In the genomic region with DNA sequence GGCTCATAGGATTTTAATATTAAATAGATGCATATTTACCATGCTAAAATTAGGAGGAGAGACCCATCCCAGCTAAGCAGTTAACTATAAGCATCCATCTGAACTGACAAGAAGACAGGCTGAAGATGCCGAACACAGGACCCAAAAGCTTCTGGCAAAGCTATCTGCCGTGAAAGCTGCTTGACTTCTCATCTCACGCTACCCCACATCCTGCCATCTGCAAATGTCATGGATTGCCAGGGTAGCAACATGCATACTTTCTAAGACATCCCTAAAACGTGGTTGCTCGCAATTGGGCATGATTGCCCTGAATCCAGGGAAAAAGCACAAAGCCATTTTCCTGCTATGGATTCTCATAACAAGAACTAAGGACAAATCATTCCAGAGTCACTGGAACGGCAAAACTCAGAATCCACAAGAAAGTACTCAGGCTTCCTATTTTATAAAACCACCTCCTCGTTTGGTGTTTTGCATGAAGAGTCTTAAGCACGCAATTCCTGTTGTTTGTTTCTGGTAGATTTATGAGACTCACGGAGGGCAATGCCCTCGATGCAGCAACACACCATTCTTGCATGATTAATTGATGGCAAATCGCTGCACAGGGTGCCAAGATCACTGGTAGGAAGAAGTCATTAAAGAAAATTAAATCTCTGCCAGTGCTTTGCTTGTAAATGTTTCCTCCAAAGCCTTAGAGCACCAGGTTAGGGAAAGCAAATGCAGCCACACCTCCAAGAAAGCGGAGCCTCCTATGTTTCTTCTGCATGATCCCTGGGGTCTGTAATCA, we compare ENCODE assay signal across 13 mouse cellular contexts.
DNase-seq lines count a peak whose midpoint lies in the region; ATAC-seq and TF ChIP-seq lines count a peak whose summit lies in the region.
"Had no signal": no experiment of that assay in that cellular context is flagged by ENCODE, and none has a peak within 500 bp of the region (broad histone marks: within the 10 kb centered on the region; RNA-seq: fewer than 3 reads in every experiment).

No protein-coding gene starts in this region.

- H3K27ac ChIP-seq in embryonic facial prominence, embryonic 15.5 days (replicated peaks): peak overlapping the region; percentile 28; the same call in 1 of the 2 replicates

- DNase-seq in frontal cortex, postnatal 36 days (ENCODE audit: low spot score in 2 of 2): peak; percentile 37 to 50
- no peak for DNase-seq in frontal cortex, postnatal 14 days (ENCODE audit: low spot score in 2 of 2)
- peak; percentile 37 for DNase-seq in layer of hippocampus, adult 9-11 months
- no peak for DNase-seq in layer of hippocampus, postnatal 10 days (ENCODE audit: low spot score in 2 of 2)
- DNase-seq in brain, embryonic 14.5 days (ENCODE audit: low read depth): peak; percentile 81
- DNase-seq: adrenal gland, postnatal 10 days; lung, embryonic 14.5 days; right cerebral cortex, postnatal 4 days had no signal

- TF ChIP-seq CTCF in brain, embryonic 14.5 days (IDR thresholded peaks at IDR 0.05; ENCODE audit: borderline replicate concordance, extremely low read depth, insufficient read depth, insufficient read length): no peak

- no peak overlapping the region for H3K9ac ChIP-seq in embryonic facial prominence, embryonic 15.5 days
- H3K9ac ChIP-seq: lung, embryonic 14.5 days had no signal

- WGBS in embryonic facial prominence, embryonic 15.5 days: 63% methylated on average over 12 of the region's 12 CpGs

- no peak overlapping the region for H3K4me2 ChIP-seq in embryonic facial prominence, embryonic 15.5 days (replicated peaks)
- H3K4me2 ChIP-seq: heart, embryonic 11.5 days; lung, embryonic 14.5 days had no signal

- no peaks in the 10 kb centered on the region for H3K9me3 ChIP-seq in embryonic facial prominence, embryonic 15.5 days (replicated peaks)

- no peak for ATAC-seq in embryonic facial prominence, embryonic 15.5 days (ENCODE audit: insufficient number of reproducible peaks, low FRiP score, low TSS enrichment, low read depth)
- no peak for ATAC-seq in megakaryocyte, adult 5-6 weeks (ENCODE audit: poor library complexity, severe bottlenecking)
- ATAC-seq in monocyte, adult 5-6 weeks (replicated peaks; ENCODE audit: insufficient number of reproducible peaks, low FRiP score, low TSS enrichment, poor library complexity, severe bottlenecking): no peak

- peaks cover 11% of the 10 kb centered on the region; the same call in 1 of the 2 replicates for H3K4me1 ChIP-seq in embryonic facial prominence, embryonic 15.5 days

- no peak for TF ChIP-seq POLR2A in brain, embryonic 14.5 days (IDR thresholded peaks at IDR 0.05; ENCODE audit: borderline replicate concordance, extremely low read depth, insufficient read depth, insufficient read length, poor library complexity, severe bottlenecking)

- no peak overlapping the region for H3K4me3 ChIP-seq in embryonic facial prominence, embryonic 15.5 days (replicated peaks)
- H3K4me3 ChIP-seq: myocyte had no signal

- no peaks in the 10 kb centered on the region for H3K36me3 ChIP-seq in embryonic facial prominence, embryonic 15.5 days

- no peaks in the 10 kb centered on the region for H3K27me3 ChIP-seq in embryonic facial prominence, embryonic 15.5 days

Comparison
In these comparisons a context has a peak if more than half of its experiments do, and no peak if none do; other contexts are left out.
1. DNase-seq: peak in frontal cortex, postnatal 36 days (2 of 2), layer of hippocampus, adult 9-11 months (single experiment) and brain, embryonic 14.5 days (single experiment); none in frontal cortex, postnatal 14 days (0 of 2) and layer of hippocampus, postnatal 10 days (0 of 2).